Mouse (Mus musculus): ENCODE results near the gene Galnt17.

DNA sequence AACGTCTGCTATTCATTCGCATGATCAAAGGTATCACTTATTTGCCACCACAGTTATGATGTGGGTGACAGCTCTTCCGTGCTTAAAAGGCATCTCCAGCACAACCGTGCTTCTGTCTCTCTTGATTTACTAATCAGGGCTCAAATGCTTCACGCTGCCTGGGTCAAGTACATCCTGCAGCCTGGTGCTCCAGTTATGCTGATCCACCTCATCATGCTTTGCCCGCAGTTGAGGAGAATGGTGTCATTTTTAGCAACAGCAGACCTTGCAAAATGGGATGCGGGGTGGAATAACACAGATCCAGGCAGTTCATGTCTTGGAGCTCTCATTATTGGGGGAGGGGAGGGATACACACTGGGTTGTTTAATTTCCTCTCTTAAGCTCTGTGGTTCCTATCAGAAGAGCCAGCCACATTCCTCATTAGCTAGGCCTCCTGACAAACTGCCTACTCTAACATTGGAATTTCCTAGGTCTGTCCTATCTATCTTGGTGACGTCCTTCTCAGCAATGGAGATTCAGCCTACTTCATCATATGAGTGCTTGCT, 187.9 kb downstream of the Galnt17 start:
- TF ChIP-seq EP300 (IDR thresholded peaks at IDR 0.05) (no peak), CTCF (IDR thresholded peaks at IDR 0.05) (no peak)
